Mouse (Mus musculus): ENCODE data around the gene Thyn1. TPM values are rescaled to one million over a fixed set of nuclear protein-coding genes. Genes with fewer than 3 reads are reported as not detected.

Gene Thyn1
- polyA plus RNA-seq (2017; shearing (Covaris generic)): 10 to 100 TPM; 63.6 to 95.3 TPM

DNA sequence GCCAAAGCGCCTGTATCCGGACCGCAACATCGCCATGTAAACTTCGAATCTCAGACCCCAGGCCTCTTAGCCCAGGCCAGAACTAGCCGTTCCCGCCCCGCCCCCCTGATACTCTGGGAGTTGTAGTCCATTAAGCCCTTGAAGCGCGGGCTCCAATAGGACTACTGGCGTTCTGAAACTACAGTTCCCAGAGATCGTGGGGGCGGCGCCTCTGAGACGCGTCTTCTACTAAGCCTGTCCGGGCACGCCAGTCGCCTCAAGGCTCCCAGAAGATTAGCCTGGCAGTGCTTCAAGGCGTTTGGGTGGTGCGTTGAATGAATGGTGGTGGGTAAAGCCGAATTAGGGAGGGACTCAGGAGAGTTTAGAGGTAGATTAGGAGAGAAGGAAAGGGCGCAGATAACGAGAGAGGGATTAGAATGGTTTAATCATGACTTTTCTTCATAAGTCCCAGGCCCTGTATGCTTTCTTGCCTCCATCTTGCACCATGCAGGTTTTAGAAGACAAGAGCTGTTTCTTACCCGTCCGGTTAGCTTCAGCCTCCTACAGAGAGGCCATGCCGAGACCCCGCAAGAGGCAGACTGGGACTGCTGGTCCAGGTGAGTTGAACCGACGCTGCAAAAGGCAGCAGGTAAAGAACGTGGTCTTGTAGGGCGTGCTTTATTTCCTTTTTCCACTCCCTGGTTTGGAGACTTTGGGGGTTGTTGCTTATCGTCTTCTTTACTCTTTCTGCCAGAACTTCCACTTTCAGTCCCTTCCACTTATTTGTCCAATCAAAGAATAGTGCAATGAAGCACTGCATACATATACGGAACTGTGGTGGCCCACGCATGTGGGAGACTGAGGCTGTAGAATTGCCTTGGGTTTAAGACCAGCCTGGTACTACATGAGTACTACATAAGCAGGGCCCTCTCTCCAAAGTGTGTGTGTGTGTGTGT lies at the start of gene Thyn1, which contains the start of gene Acad8:
Thyn1 (plus strand) TSS at position 250 of the 935 bp plus-strand sequence.
Acad8 (minus strand) TSS at position 106 of the 935 bp plus-strand sequence.

GRCm38 (mm10) chr9:27029828-27030762 lies 30.6 kb downstream of the Thyn1 start, which contains the start of the genes Vps26b and Ncapd3:
TSS of gene Vps26b (minus strand) at chr9:27030065.
TSS of gene Ncapd3 (plus strand) at chr9:27030175.

Other genes starting within 250 kb of the Thyn1 start
- gene Glb1l2, start 193.2 kb upstream of the Thyn1 start, polyA plus RNA-seq (2017; shearing (Covaris generic)): under 1 TPM in 1 of 2 experiments, not detected in 1; 0.07 TPM
- gene Glb1l3, start 138.8 kb upstream of the Thyn1 start, polyA plus RNA-seq (2017; shearing (Covaris generic)): not detected
- gene Gm1110, start 76.6 kb upstream of the Thyn1 start, polyA plus RNA-seq (2017; shearing (Covaris generic)): under 1 TPM in 1 of 2 experiments, not detected in 1; 0.15 TPM
- gene Acad8, start 144 bp upstream of the Thyn1 start, polyA plus RNA-seq (2017; shearing (Covaris generic)): 10 to 100 TPM; 27.3 to 29.3 TPM
- gene Vps26b, start 30.4 kb downstream of the Thyn1 start, polyA plus RNA-seq (2017; shearing (Covaris generic)): 10 to 100 TPM; 46.3 to 57.5 TPM
- 10 to 100 TPM; 24.4 to 30.0 TPM for gene Ncapd3, start 30.5 kb downstream of the Thyn1 start, polyA plus RNA-seq (2017; shearing (Covaris generic))
- not detected for gene Jam3, start 155.7 kb downstream of the Thyn1 start, polyA plus RNA-seq (2017; shearing (Covaris generic))